Mouse (Mus musculus) liver, embryonic 14.5 days (tissue): Measurements from ENCODE around the gene Cd160.

Source experiments
- CTCF ChIP-seq: IDR thresholded peaks from 2 replicates; pipeline ENCODE4 v1.5.1; 2016; ENCODE audit warnings: antibody characterized with exemption, low read depth, control low read depth
- EP300 ChIP-seq: IDR thresholded peaks from 2 replicates; pipeline ENCODE4 v1.6.1; 2016; ENCODE audit warnings: antibody characterized with exemption, low read depth

GRCm38 (mm10) chr3:96825261-96825660, 3.9 kb downstream of the Cd160 start:
- TF ChIP-seq CTCF (no peak), EP300 (no peak)
